Mouse (Mus musculus) bone marrow macrophage, adult 2 months (primary cell): Measurements from ENCODE around the gene Gnb2.

Experiments used
- CTCF ChIP-seq: IDR thresholded peaks from 2 replicates; pipeline ENCODE4 v1.5.1; 2012; ENCODE audit warnings: low read depth, mild to moderate bottlenecking, low read length, moderate library complexity
- POLR2A ChIP-seq: IDR thresholded peaks from 2 replicates; pipeline ENCODE4 v1.6.1; 2012; ENCODE audit warnings: mild to moderate bottlenecking, low read depth, low read length, borderline replicate concordance

GRCm38 (mm10) chr5:137523396-137524250, 9.7 kb downstream of the Gnb2 start:
- TF ChIP-seq CTCF (no peak), POLR2A (no peak)
